Mouse (Mus musculus) layer of hippocampus, adult 9-11 months (tissue): Measurements from ENCODE around the gene Gm3164.
A peak's percentile ranks its signal among the peaks of the same experiment; 100 is the strongest.
"Not testable (repeated sequence)": the region's sequence is repeated elsewhere in the genome, so short reads cannot be mapped to it uniquely, and the experiment has no call there.

Experiments used
- DNase-seq: peaks from one replicate; pipeline ENCODE4 v3.0.0; 2022

Gm3164 gene

DNA sequence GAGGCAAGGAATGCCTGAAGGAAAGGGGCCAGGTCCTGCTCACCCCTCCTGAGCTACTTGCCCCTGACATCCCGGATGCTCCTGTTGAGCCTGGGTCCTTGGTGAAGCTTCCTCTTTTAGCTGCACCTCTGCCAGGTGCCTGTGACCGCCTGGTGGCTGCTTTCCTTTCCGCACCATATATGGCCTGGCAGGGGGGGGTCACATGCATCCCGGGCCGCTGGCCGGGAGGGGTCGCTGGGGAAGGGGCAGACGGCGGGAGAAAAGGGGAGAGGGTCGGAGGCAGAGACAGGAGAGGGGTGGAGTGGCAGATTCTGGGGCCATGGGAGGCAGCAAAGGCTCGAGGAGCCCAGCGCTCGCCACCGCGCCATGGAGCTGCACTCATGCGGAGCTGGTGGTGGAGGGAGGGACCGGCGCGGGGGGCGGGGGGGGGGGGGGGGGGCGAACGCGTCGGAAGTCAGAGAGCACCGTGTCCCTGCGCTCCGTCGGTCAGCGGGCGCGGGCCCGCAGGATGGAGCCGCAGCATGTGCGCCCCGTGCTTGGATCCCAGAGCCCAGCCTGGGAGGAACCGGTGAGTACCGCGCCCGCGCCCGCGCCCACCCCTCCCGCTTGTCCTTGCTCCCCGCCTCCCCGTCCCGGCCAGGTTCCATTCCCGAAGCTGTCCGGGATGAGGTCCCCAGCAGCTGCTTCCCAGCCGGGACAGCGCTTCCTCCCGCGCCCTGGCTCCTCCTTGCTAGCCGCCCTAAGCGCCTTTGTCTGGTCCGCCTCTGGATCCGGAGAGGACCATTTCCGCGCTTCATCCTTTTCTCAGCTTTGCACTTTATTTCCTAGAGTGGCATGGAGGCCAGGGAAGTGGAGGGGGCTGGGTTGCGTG lies at the start of gene Gm3164:
Gene Gm3164 (plus strand): TSS at position 484 of the 871 bp plus-strand sequence.
- peak; percentile 44 for DNase-seq

DNA sequence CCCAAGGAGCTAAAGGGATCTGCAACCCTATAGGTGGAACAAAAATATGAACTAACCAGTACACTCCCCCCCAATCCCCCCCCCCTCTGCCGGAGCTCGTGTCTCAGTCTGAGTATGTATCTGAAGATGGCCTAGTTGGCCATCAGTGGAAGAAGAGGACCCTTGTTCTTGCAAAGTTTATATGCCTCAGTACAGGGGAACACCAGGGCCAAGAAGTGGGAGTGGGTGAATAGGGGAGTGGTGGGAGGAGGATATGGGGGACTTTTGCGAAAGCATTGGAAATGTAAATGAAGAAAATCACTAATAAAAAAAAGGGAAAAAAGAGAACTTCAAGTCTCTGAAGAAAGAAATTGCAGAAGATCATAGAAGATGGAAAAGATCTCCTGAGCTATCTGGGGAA lies 46.3 kb upstream of the Gm3164 start:
- not testable (repeated sequence) for DNase-seq

DNA sequence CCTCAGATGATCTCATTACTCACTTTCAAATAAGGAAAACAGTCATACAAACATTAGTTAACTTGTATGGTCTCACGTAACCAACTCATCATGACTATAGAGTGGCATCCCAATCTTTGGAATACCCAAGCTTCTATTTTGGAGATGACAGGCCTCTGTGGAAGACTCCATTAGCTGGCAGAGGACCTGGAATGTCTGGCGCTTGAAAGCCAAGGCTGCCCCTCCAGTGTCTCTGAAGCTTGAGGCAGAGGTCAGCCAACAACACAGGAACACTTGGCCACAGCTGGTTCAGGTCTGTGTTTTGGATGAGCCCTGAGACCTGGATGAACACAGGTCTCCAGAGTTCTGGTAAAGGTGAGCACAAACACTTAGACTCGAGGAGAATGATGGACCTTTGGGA lies 45.6 kb upstream of the Gm3164 start:
- not testable (repeated sequence) for DNase-seq

DNA sequence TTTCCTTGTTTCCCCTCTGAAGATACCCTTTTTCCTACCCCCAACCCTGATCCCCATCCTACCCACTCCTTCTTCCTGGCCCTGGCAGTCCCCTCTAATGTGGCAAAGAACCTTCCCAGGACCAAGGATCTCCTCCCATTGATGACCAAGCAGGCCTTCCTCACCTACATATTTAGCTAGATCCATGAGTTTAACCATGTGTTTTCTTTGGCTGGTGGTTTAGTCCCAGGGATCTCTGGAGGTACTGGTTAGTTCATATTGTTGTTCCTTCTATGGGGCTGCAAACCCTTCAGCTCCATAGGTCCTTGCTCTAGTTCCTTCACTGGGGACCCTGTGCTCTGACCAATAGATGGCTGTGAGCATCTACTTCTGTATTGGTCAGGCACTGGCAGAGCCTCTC lies 37.4 kb upstream of the Gm3164 start:
- not testable (repeated sequence) for DNase-seq

DNA sequence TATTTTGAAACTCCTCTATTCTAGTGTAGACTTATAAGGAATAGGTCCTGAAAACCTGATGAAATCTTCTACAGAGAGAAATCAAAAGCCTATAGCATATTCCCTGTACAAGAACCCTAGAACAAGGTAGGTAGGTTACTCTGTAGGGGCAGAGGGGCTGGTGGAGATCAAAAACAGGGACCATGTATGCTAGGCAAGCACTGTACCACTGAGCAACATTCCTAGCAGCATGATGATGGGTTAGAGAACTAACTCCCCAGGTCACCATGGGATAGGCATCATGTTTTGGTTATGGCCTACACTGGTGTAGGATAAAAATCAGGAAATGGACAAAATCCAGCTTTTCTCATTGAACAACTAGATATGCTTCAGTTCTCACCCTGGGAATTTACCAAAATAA lies 29.6 kb upstream of the Gm3164 start:
- DNase-seq: not testable (repeated sequence)

- DNase-seq: not testable (repeated sequence)
Observed at GRCm38 (mm10) chr14:4392841-4393530, 22.3 kb upstream of the Gm3164 start.

DNA sequence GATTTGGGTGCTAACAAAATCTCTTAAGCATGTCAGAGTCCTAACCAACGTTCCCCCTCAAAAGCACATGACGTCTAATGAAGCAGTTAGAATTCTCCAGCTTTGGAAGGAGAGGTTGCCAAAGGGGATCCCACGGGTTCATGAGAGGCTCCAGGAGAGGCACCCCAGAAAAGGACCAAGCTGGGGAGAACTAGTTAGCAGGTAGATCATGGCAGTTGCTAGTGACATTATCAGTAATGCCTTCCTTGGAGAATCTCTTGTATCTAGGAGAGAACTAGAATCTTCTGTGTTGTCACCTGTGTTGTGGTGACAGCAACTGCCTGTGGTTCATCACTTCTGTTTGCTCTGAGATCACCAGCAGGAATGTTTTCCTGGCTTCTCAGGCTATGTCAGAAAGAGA lies 18.0 kb upstream of the Gm3164 start, which contains the start of gene Gm3159:
Gene Gm3159 (plus strand): TSS at position 301 of the 400 bp plus-strand sequence.
- not testable (repeated sequence) for DNase-seq

GRCm38 (mm10) chr14:4398624-4399023 lies 16.6 kb upstream of the Gm3164 start:
- DNase-seq: not testable (repeated sequence)

GRCm38 (mm10) chr14:4400115-4400789 lies 15.0 kb upstream of the Gm3164 start:
- not testable (repeated sequence) for DNase-seq

- not testable (repeated sequence) for DNase-seq
Observed at GRCm38 (mm10) chr14:4401245-4401644, 14.0 kb upstream of the Gm3164 start.

DNA sequence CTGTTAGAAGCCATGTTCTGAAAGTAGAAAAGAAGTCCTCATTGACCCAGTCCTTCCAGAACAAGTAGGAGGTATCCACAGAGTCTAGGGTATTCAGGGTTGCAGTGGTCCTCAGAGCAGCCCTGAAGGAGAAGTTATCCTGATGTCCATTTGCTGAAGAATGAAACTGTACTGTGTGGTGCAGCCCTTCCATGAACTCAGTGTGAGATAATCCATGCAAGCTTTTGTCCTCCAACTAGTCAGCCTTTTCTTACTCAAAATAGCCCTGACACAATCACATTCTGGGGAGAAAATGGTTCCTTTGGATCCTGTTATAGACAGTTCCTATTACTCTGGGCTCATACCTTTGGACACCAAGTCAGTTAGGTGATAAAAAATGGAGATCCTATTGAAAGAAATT lies 11.4 kb upstream of the Gm3164 start:
- not testable (repeated sequence) for DNase-seq

- DNase-seq: not testable (repeated sequence)
Observed at GRCm38 (mm10) chr14:4409939-4410338, 5.3 kb upstream of the Gm3164 start.

- not testable (repeated sequence) for DNase-seq
Observed at GRCm38 (mm10) chr14:4430692-4431091, 15.4 kb downstream of the Gm3164 start, which contains the start of gene Gm3173. Gm3173 (plus strand) TSS chr14:4430992.

DNA sequence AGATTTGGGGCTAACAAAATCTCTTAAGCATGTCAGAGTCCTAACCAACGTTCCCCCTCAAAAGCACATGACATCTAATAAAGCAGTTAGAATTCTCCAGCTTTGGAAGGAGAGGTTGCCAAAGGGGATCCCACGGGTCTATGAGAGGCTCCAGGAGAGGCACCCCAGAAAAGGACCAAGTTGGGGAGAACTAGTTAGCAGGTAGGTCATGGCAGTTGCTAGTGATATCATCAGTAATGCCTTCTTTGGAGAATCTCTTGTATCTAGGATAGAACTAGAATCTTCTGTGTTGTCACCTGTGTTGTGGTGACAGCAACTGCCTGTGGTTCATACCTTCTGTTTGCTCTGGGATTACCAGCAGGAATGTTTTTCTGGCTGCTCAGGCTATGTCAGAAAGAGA lies 66.2 kb downstream of the Gm3164 start, which contains the start of gene Gm3182:
Gene Gm3182 (plus strand): TSS at position 301 of the 400 bp plus-strand sequence.
- not testable (repeated sequence) for DNase-seq
